In the genomic region with DNA sequence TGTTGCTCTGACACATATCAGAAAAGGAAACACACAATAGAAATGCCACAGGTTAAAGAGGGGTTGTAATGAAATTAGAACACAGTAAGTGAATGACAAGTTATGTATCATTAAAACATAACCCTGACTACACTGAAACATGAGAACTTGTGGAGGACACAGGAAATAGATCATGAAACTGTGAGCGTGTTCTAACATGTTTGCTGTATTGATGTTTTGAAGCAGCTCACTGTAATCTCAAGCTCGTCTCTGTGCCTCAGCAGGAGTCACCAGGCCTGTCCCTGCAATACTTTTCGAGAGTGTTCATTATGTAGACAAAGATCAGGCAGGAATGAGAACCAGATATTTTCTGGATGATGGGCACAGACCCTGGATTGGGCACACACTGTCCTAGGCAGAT, we compare ENCODE assay signal across 27 mouse cellular contexts. TPM values are rescaled to one million over a fixed set of nuclear protein-coding genes. Genes with fewer than 3 reads are reported as not detected.
DNase-seq lines count a peak whose midpoint lies in the region; ATAC-seq and TF ChIP-seq lines count a peak whose summit lies in the region.
"Had no signal": no experiment of that assay in that cellular context is flagged by ENCODE, and none has a peak within 500 bp of the region (broad histone marks: within the 10 kb centered on the region; RNA-seq: fewer than 3 reads in every experiment).

No protein-coding gene starts in this region.

- no peaks in the 10 kb centered on the region for H3K36me3 ChIP-seq in embryonic facial prominence, embryonic 11.5 days (replicated peaks; ENCODE audit: control insufficient read depth, insufficient read depth, low read depth, low read length)
- H3K36me3 ChIP-seq in embryonic facial prominence, embryonic 10.5 days (replicated peaks) = no peaks in the 10 kb centered on the region
- no peaks in the 10 kb centered on the region for H3K36me3 ChIP-seq in lung, postnatal 0 days (ENCODE audit: insufficient read depth, low read length)
- H3K36me3 ChIP-seq in stomach, embryonic 15.5 days = no peaks in the 10 kb centered on the region
- H3K36me3 ChIP-seq in forebrain, embryonic 12.5 days (replicated peaks) = no peaks in the 10 kb centered on the region
- H3K36me3 ChIP-seq: forebrain, embryonic 15.5 days; G1E; hindbrain, embryonic 13.5 days had no signal

- DNase-seq in embryonic facial prominence, embryonic 11.5 days (ENCODE audit: low spot score) = peak; percentile 8
- no peak for DNase-seq in embryonic facial prominence, embryonic 10.5 days (ENCODE audit: low spot score)
- DNase-seq in lung, postnatal 0 days (ENCODE audit: low spot score) = no peak
- DNase-seq in lung, postnatal 10 days = no peak
- DNase-seq in right cerebral cortex, adult 18-20 months = no peak
- DNase-seq: cerebellum, adult 11 months; cerebellum, adult 2 months; cerebellum, adult 9-11 months; cerebellum, postnatal 25 days; gastrocnemius, postnatal 10 days; gastrocnemius, postnatal 36 days had no signal

- no peak overlapping the region for H3K9ac ChIP-seq in embryonic facial prominence, embryonic 11.5 days (replicated peaks; ENCODE audit: low read length)
- H3K9ac ChIP-seq in lung, postnatal 0 days (replicated peaks; ENCODE audit: low read depth) = no peak overlapping the region
- no peak overlapping the region for H3K9ac ChIP-seq in stomach, embryonic 15.5 days
- no peak overlapping the region for H3K9ac ChIP-seq in forebrain, embryonic 12.5 days
- H3K9ac ChIP-seq: forebrain, embryonic 15.5 days; hindbrain, embryonic 13.5 days had no signal

- H3K4me3 ChIP-seq in embryonic facial prominence, embryonic 11.5 days (ENCODE audit: low read depth, low read length) = no peak overlapping the region
- no peak overlapping the region for H3K4me3 ChIP-seq in embryonic facial prominence, embryonic 10.5 days
- H3K4me3 ChIP-seq in lung, postnatal 0 days (ENCODE audit: low read depth, low read length) = no peak overlapping the region
- no peak overlapping the region for H3K4me3 ChIP-seq in stomach, embryonic 15.5 days (replicated peaks)
- H3K4me3 ChIP-seq in forebrain, embryonic 12.5 days (replicated peaks) = no peak overlapping the region
- H3K4me3 ChIP-seq: forebrain, embryonic 15.5 days; hindbrain, embryonic 13.5 days had no signal

- WGBS in embryonic facial prominence, embryonic 11.5 days = 68% methylated on average over 3 of the region's 3 CpGs
- WGBS in embryonic facial prominence, embryonic 10.5 days = 75% methylated on average over 3 of the region's 3 CpGs
- 50% methylated on average over 3 of the region's 3 CpGs for WGBS in lung, postnatal 0 days
- 52% methylated on average over 3 of the region's 3 CpGs for WGBS in stomach, embryonic 15.5 days
- 73% methylated on average over 3 of the region's 3 CpGs for WGBS in forebrain, embryonic 12.5 days

- no peak for TF ChIP-seq EP300 in lung, postnatal 0 days (IDR thresholded peaks at IDR 0.05)

- no peak overlapping the region for H3K27ac ChIP-seq in embryonic facial prominence, embryonic 11.5 days (replicated peaks; ENCODE audit: low read depth, low read length)
- no peak overlapping the region for H3K27ac ChIP-seq in embryonic facial prominence, embryonic 10.5 days (replicated peaks)
- H3K27ac ChIP-seq in lung, postnatal 0 days (ENCODE audit: low read length) = no peak overlapping the region
- H3K27ac ChIP-seq in stomach, embryonic 15.5 days = 0 out of 2 replicates have a peak overlapping the region, but pooled peaks have one; percentile 16
- no peak overlapping the region for H3K27ac ChIP-seq in forebrain, embryonic 12.5 days
- H3K27ac ChIP-seq: forebrain, embryonic 15.5 days; hindbrain, embryonic 13.5 days had no signal

- no peak overlapping the region for H3K4me2 ChIP-seq in embryonic facial prominence, embryonic 11.5 days (ENCODE audit: low read depth, low read length)
- H3K4me2 ChIP-seq in lung, postnatal 0 days (replicated peaks; ENCODE audit: low read depth, low read length) = no peak overlapping the region
- no peak overlapping the region for H3K4me2 ChIP-seq in stomach, embryonic 15.5 days
- H3K4me2 ChIP-seq in forebrain, embryonic 12.5 days = no peak overlapping the region
- H3K4me2 ChIP-seq: forebrain, embryonic 15.5 days; heart, embryonic 11.5 days; hindbrain, embryonic 13.5 days had no signal

- H3K4me1 ChIP-seq in embryonic facial prominence, embryonic 11.5 days (ENCODE audit: control insufficient read depth, insufficient read depth, low read length) = no peaks in the 10 kb centered on the region
- no peaks in the 10 kb centered on the region for H3K4me1 ChIP-seq in embryonic facial prominence, embryonic 10.5 days
- no peaks in the 10 kb centered on the region for H3K4me1 ChIP-seq in lung, postnatal 0 days (ENCODE audit: insufficient read depth, low read depth, low read length)
- no peaks in the 10 kb centered on the region for H3K4me1 ChIP-seq in stomach, embryonic 15.5 days
- no peaks in the 10 kb centered on the region for H3K4me1 ChIP-seq in forebrain, embryonic 12.5 days
- H3K4me1 ChIP-seq: forebrain, embryonic 15.5 days; hindbrain, embryonic 13.5 days had no signal

- no peak for ATAC-seq in embryonic facial prominence, embryonic 11.5 days (replicated peaks; ENCODE audit: insufficient number of reproducible peaks, low FRiP score, low TSS enrichment, low read depth)
- 0 out of 2 replicates have a peak, but pooled peaks have one; percentile 1 for ATAC-seq in lung, postnatal 0 days
- ATAC-seq in stomach, embryonic 15.5 days (ENCODE audit: insufficient read depth, low FRiP score, low read depth) = no peak
- no peak for ATAC-seq in granulocyte monocyte progenitor cell, adult 5-6 weeks (replicated peaks; ENCODE audit: poor library complexity, severe bottlenecking)
- ATAC-seq in forebrain, embryonic 12.5 days (ENCODE audit: low FRiP score) = no peak
- ATAC-seq: forebrain, embryonic 15.5 days had no signal

- TF ChIP-seq CTCF in lung, postnatal 0 days (IDR thresholded peaks at IDR 0.05) = no peak

- H3K9me3 ChIP-seq in embryonic facial prominence, embryonic 11.5 days (replicated peaks; ENCODE audit: control insufficient read depth, low read length) = no peaks in the 10 kb centered on the region
- H3K9me3 ChIP-seq in embryonic facial prominence, embryonic 10.5 days = no peaks in the 10 kb centered on the region
- no peaks in the 10 kb centered on the region for H3K9me3 ChIP-seq in lung, postnatal 0 days (ENCODE audit: low read length)
- H3K9me3 ChIP-seq in stomach, embryonic 15.5 days = no peaks in the 10 kb centered on the region
- H3K9me3 ChIP-seq in forebrain, embryonic 12.5 days = no peaks in the 10 kb centered on the region
- H3K9me3 ChIP-seq: forebrain, embryonic 15.5 days; hindbrain, embryonic 13.5 days had no signal

- no peaks in the 10 kb centered on the region for H3K27me3 ChIP-seq in embryonic facial prominence, embryonic 11.5 days (ENCODE audit: control insufficient read depth, insufficient read depth, low read length)
- no peaks in the 10 kb centered on the region for H3K27me3 ChIP-seq in embryonic facial prominence, embryonic 10.5 days (replicated peaks; ENCODE audit: low read depth, poor library complexity, severe bottlenecking)
- no peaks in the 10 kb centered on the region for H3K27me3 ChIP-seq in lung, postnatal 0 days (replicated peaks; ENCODE audit: insufficient read depth, low read length)
- no peaks in the 10 kb centered on the region for H3K27me3 ChIP-seq in stomach, embryonic 15.5 days (replicated peaks)
- H3K27me3 ChIP-seq in forebrain, embryonic 12.5 days = no peaks in the 10 kb centered on the region
- H3K27me3 ChIP-seq: forebrain, embryonic 15.5 days; hindbrain, embryonic 13.5 days; Patski had no signal

RNA-seq across cellular contexts. Expression of gene Orm1, which starts 0.8 kb away (rescaled TPM):
- polyA plus RNA-seq in embryonic facial prominence, embryonic 11.5 days (2014; fragmentation: Nextera tagmentation; extraction: Ambion mirVana) = not detected in 2 replicates
- not detected in 2 replicates for polyA plus RNA-seq in embryonic facial prominence, embryonic 10.5 days (2016; fragmentation: Nextera tagmentation; extraction: Ambion mirVana)
- polyA plus RNA-seq in lung, postnatal 0 days (2015; fragmentation: Nextera tagmentation; extraction: Ambion mirVana) = 4.0 and 5.7 TPM in 2 replicates
- 0.18 TPM in 1 of 2 replicates, not detected in the other for polyA plus RNA-seq in stomach, embryonic 15.5 days (2015; fragmentation: Nextera tagmentation; extraction: Ambion mirVana)
- total RNA-seq in granulocyte monocyte progenitor cell, adult 5-6 weeks (2014; fragmentation: Nextera tagmentation) = not detected in 2 replicates
- total RNA-seq in granulocyte monocyte progenitor cell, adult 5-6 weeks (2017) = 1.3 and 3.2 TPM in 2 replicates
- not detected in 2 replicates for polyA plus RNA-seq in forebrain, embryonic 12.5 days (2016; fragmentation: Nextera tagmentation; extraction: Ambion mirVana)
- total RNA-seq: G1E had no signal
- polyA plus RNA-seq: cerebellum, adult 2 months; forebrain, embryonic 11.5 days; forebrain, embryonic 15.5 days; G1E; heart, embryonic 11.5 days; heart, embryonic 14.5 days; heart, postnatal 0 days; hindbrain, embryonic 13.5 days; hindbrain, embryonic 16.5 days had no signal

RNA-seq across cellular contexts. Expression of gene Orm3, which starts 12.4 kb away (rescaled TPM):
- polyA plus RNA-seq in embryonic facial prominence, embryonic 11.5 days (2014; fragmentation: Nextera tagmentation; extraction: Ambion mirVana) = not detected in 2 replicates
- polyA plus RNA-seq in embryonic facial prominence, embryonic 10.5 days (2016; fragmentation: Nextera tagmentation; extraction: Ambion mirVana) = not detected in 2 replicates
- polyA plus RNA-seq in lung, postnatal 0 days (2015; fragmentation: Nextera tagmentation; extraction: Ambion mirVana) = 0.21 TPM in 1 of 2 replicates, not detected in the other
- polyA plus RNA-seq in stomach, embryonic 15.5 days (2015; fragmentation: Nextera tagmentation; extraction: Ambion mirVana) = not detected in 2 replicates
- total RNA-seq in granulocyte monocyte progenitor cell, adult 5-6 weeks (2014; fragmentation: Nextera tagmentation) = not detected in 2 replicates
- total RNA-seq in granulocyte monocyte progenitor cell, adult 5-6 weeks (2017) = not detected in 2 replicates
- not detected in 2 replicates for polyA plus RNA-seq in forebrain, embryonic 12.5 days (2016; fragmentation: Nextera tagmentation; extraction: Ambion mirVana)
- total RNA-seq: common myeloid progenitor, adult 5-6 weeks; G1E; gastrocnemius, adult 18-20 months; gastrocnemius, postnatal 10 days; gastrocnemius, postnatal 36 days; hematopoietic stem cell, adult 5-6 weeks had no signal
- polyA plus RNA-seq: cerebellum, adult 2 months; embryonic facial prominence, embryonic 14.5 days; forebrain, embryonic 11.5 days; forebrain, embryonic 15.5 days; G1E; heart, embryonic 11.5 days; heart, embryonic 14.5 days; heart, postnatal 0 days; hindbrain, embryonic 13.5 days; hindbrain, embryonic 16.5 days had no signal

RNA-seq across cellular contexts. Expression of gene Orm2, which starts 18.6 kb away (rescaled TPM):
- not detected in 2 replicates for polyA plus RNA-seq in embryonic facial prominence, embryonic 11.5 days (2014; fragmentation: Nextera tagmentation; extraction: Ambion mirVana)
- polyA plus RNA-seq in embryonic facial prominence, embryonic 10.5 days (2016; fragmentation: Nextera tagmentation; extraction: Ambion mirVana) = not detected in 2 replicates
- 0.21 and 0.46 TPM in 2 replicates for polyA plus RNA-seq in lung, postnatal 0 days (2015; fragmentation: Nextera tagmentation; extraction: Ambion mirVana)
- polyA plus RNA-seq in stomach, embryonic 15.5 days (2015; fragmentation: Nextera tagmentation; extraction: Ambion mirVana) = not detected in 2 replicates
- total RNA-seq in granulocyte monocyte progenitor cell, adult 5-6 weeks (2014; fragmentation: Nextera tagmentation) = not detected in 2 replicates
- total RNA-seq in granulocyte monocyte progenitor cell, adult 5-6 weeks (2017) = not detected in 2 replicates
- not detected in 2 replicates for polyA plus RNA-seq in forebrain, embryonic 12.5 days (2016; fragmentation: Nextera tagmentation; extraction: Ambion mirVana)
- total RNA-seq: common myeloid progenitor, adult 5-6 weeks; G1E; hematopoietic stem cell, adult 5-6 weeks had no signal
- polyA plus RNA-seq: cerebellum, adult 2 months; embryonic facial prominence, embryonic 14.5 days; forebrain, embryonic 11.5 days; forebrain, embryonic 15.5 days; G1E; heart, embryonic 11.5 days; heart, embryonic 14.5 days; heart, postnatal 0 days; hindbrain, embryonic 13.5 days; hindbrain, embryonic 16.5 days had no signal

RNA-seq across cellular contexts. Expression of gene Akna, which starts 59.5 kb away (rescaled TPM):
- polyA plus RNA-seq in embryonic facial prominence, embryonic 11.5 days (2014; fragmentation: Nextera tagmentation; extraction: Ambion mirVana) = 5.2 and 6.2 TPM in 2 replicates
- 11.8 and 12.0 TPM in 2 replicates for polyA plus RNA-seq in embryonic facial prominence, embryonic 10.5 days (2016; fragmentation: Nextera tagmentation; extraction: Ambion mirVana)
- polyA plus RNA-seq in lung, postnatal 0 days (2015; fragmentation: Nextera tagmentation; extraction: Ambion mirVana) = 5.7 and 6.4 TPM in 2 replicates
- polyA plus RNA-seq in stomach, embryonic 15.5 days (2015; fragmentation: Nextera tagmentation; extraction: Ambion mirVana) = 6.7 and 7.0 TPM in 2 replicates
- total RNA-seq in granulocyte monocyte progenitor cell, adult 5-6 weeks (2014; fragmentation: Nextera tagmentation) = 32.9 and 33.6 TPM in 2 replicates
- 9.7 and 13.6 TPM in 2 replicates for total RNA-seq in granulocyte monocyte progenitor cell, adult 5-6 weeks (2017)
- 24.6 and 29.3 TPM in 2 replicates for polyA plus RNA-seq in forebrain, embryonic 12.5 days (2016; fragmentation: Nextera tagmentation; extraction: Ambion mirVana)
